Mouse (Mus musculus) limb, embryonic 11.5 days (tissue): ENCODE data around the gene Ap5s1. TPM values are rescaled to one million over a fixed set of nuclear protein-coding genes. Genes with fewer than 3 reads are reported as not detected.

Source experiments
- ATAC-seq: fragments of 200-750 bp; cut with Nextera tagmentation; 2 replicates; pipeline ENCODE4 v1.8.0; 2017; ENCODE audit warnings: low read depth; ENCODE audit not compliant: insufficient number of reproducible peaks, low FRiP score, low TSS enrichment
- DNase-seq: peaks from one replicate; pipeline ENCODE4 v3.0.0-alpha.2; 2015; ENCODE audit warnings: low spot score
- H3K27ac ChIP-seq: fragments of 300-500 bp; sonication (generic); replicated peaks from 2 replicates; pipeline ENCODE4 v1.5.1; 2014; ENCODE audit warnings: low read depth, mild to moderate bottlenecking, low read length
- H3K27me3 ChIP-seq: fragments of 300-500 bp; sonication (generic); 2 replicates; pipeline ENCODE4 v1.6.1; 2014; ENCODE audit warnings: mild to moderate bottlenecking, low read length, mixed read lengths; ENCODE audit not compliant: control insufficient read depth, insufficient read depth
- H3K36me3 ChIP-seq: fragments of 300-500 bp; sonication (generic); 2 replicates; pipeline ENCODE4 v1.6.1; 2014; ENCODE audit warnings: mild to moderate bottlenecking, low read length, moderate library complexity, mixed read lengths; ENCODE audit not compliant: control insufficient read depth, insufficient read depth
- H3K4me1 ChIP-seq: fragments of 300-500 bp; sonication (generic); 2 replicates; pipeline ENCODE4 v1.6.1; 2014; ENCODE audit warnings: low read length, mixed read lengths; ENCODE audit not compliant: control insufficient read depth, insufficient read depth
- H3K4me2 ChIP-seq: fragments of 300-500 bp; sonication (generic); 2 replicates; pipeline ENCODE4 v1.6.1; 2014; ENCODE audit warnings: low read depth, mild to moderate bottlenecking, moderate library complexity; ENCODE audit not compliant: severe bottlenecking
- H3K4me3 ChIP-seq: fragments of 300-500 bp; sonication (generic); 2 replicates; pipeline ENCODE4 v1.5.1; 2014; ENCODE audit warnings: low read depth, low read length
- H3K9ac ChIP-seq: fragments of 300-500 bp; sonication (generic); 2 replicates; pipeline ENCODE4 v1.6.1; 2014; ENCODE audit warnings: mild to moderate bottlenecking, low read length
- H3K9me3 ChIP-seq: fragments of 300-500 bp; sonication (generic); 2 replicates; pipeline ENCODE4 v1.6.1; 2016; ENCODE audit warnings: low read length; ENCODE audit not compliant: control insufficient read depth
- WGBS: fragments of 180-500 bp; shearing (Covaris S2); extraction: QIAGEN DNeasy Blood & Tissue Kit; methylation state at CpG from one replicate; pipeline ENCODE4 v1.1.7; 2014; 5-methylcytosine and 5-hydroxymethylcytosine counted together
- polyA plus RNA-seq: library from polyadenylated mRNA; unstranded; fragments of >200 nt; fragmentation: Nextera tagmentation; extraction: Ambion mirVana; gene quantifications from 2 replicates; pipeline ENCODE4 v1.2.1, GENCODE M21; 2014

The Ap5s1 gene
- polyA plus RNA-seq, 1 experiment from 2014 or later, result 25.3 TPM

- peak; percentile 100 for ATAC-seq
These were observed 26.6 kb downstream of the Ap5s1 start, which contains the start of gene Mavs for GRCm38 (mm10) chr2:131233307-131234126. Gene Mavs (plus strand): TSS chr2:131234063.

GRCm38 (mm10) chr2:131234127-131234650, 27.3 kb downstream of the Ap5s1 start:
- Histone ChIP-seq H3K9ac (peak overlapping the region; percentile 68), H3K27me3 (no peaks in the 10 kb centered on the region), H3K36me3 (no peaks in the 10 kb centered on the region), H3K9me3 (no peaks in the 10 kb centered on the region), H3K4me3 (peak overlapping the region; percentile 58), H3K27ac (0 out of 2 replicates have a peak overlapping the region, but pooled peaks have one; percentile 1), H3K4me2 (peak overlapping the region; percentile 62), H3K4me1 (peaks cover 2% of the 10 kb centered on the region)
- ATAC-seq (peak; percentile 13; the same call in 1 of the 2 replicates), DNase-seq (no peak)
- 15% methylated on average over 28 of the region's 28 CpGs for WGBS

More at GRCm38 (mm10) chr2:131233307-131234126, 26.6 kb downstream of the Ap5s1 start, which contains the start of gene Mavs:
- peak; percentile 96 for DNase-seq
- Histone ChIP-seq H3K36me3 (no peaks in the 10 kb centered on the region), H3K4me3 (peak within 1 kb of the TSS; percentile 58), H3K27me3 (no peaks in the 10 kb centered on the region), H3K4me2 (peak within 1 kb of the TSS; percentile 62), H3K4me1 (peaks cover 2% of the 10 kb centered on the region), H3K27ac (0 out of 2 replicates have a peak within 1 kb of the TSS, but pooled peaks have one; percentile 1), H3K9ac (peak within 1 kb of the TSS; percentile 68), H3K9me3 (no peaks in the 10 kb centered on the region)
- 12% methylated on average over 29 of the region's 29 CpGs for WGBS

GRCm38 (mm10) chr2:131234970-131235635, 28.2 kb downstream of the Ap5s1 start:
- DNase-seq (no peak), ATAC-seq (no peak)
- Histone ChIP-seq H3K36me3 (no peaks in the 10 kb centered on the region), H3K27ac (no peak overlapping the region), H3K27me3 (no peaks in the 10 kb centered on the region), H3K4me2 (peak overlapping the region; percentile 62; the same call in 1 of the 2 replicates), H3K9me3 (no peaks in the 10 kb centered on the region), H3K4me1 (peaks cover 2% of the 10 kb centered on the region), H3K4me3 (peak overlapping the region; percentile 58; the same call in 1 of the 2 replicates), H3K9ac (no peak overlapping the region)
- WGBS, result 74% methylated on average over 7 of the region's 7 CpGs

GRCm38 (mm10) chr2:131242180-131242579, 35.3 kb downstream of the Ap5s1 start:
- Histone ChIP-seq H3K4me1 (no peaks in the 10 kb centered on the region), H3K36me3 (peaks cover 22% of the 10 kb centered on the region), H3K27me3 (no peaks in the 10 kb centered on the region), H3K9me3 (no peaks in the 10 kb centered on the region), H3K27ac (no peak overlapping the region), H3K9ac (no peak overlapping the region), H3K4me3 (no peak overlapping the region), H3K4me2 (no peak overlapping the region)
- ATAC-seq (no peak), DNase-seq (no peak)

GRCm38 (mm10) chr2:131242929-131243328, 36.1 kb downstream of the Ap5s1 start:
- Histone ChIP-seq H3K36me3 (peaks cover 26% of the 10 kb centered on the region), H3K27me3 (no peaks in the 10 kb centered on the region), H3K4me2 (no peak overlapping the region), H3K9me3 (no peaks in the 10 kb centered on the region), H3K27ac (no peak overlapping the region), H3K4me1 (no peaks in the 10 kb centered on the region), H3K9ac (no peak overlapping the region), H3K4me3 (no peak overlapping the region)
- ATAC-seq (no peak), DNase-seq (no peak)
- WGBS, result 87% methylated on average over 7 of the region's 7 CpGs

GRCm38 (mm10) chr2:131253681-131254328, 46.9 kb downstream of the Ap5s1 start:
- no peaks in the 10 kb centered on the region for H3K9me3 ChIP-seq
- peaks cover 2% of the 10 kb centered on the region; the same call in 1 of the 2 replicates for H3K36me3 ChIP-seq
- H3K27me3 ChIP-seq, result no peaks in the 10 kb centered on the region
- ATAC-seq (peak; percentile 82), DNase-seq (peak; percentile 74)
- no peak overlapping the region for H3K4me2 ChIP-seq
- 0 out of 2 replicates have a peak overlapping the region, but pooled peaks have one; percentile 21 for H3K27ac ChIP-seq
- no peak overlapping the region for H3K9ac ChIP-seq
- WGBS, result 25% methylated on average over 7 of the region's 7 CpGs
- H3K4me3 ChIP-seq, result no peak overlapping the region
- H3K4me1 ChIP-seq, result peaks cover 7% of the 10 kb centered on the region

- peaks cover 2% of the 10 kb centered on the region; the same call in 1 of the 2 replicates for H3K36me3 ChIP-seq
- no peak overlapping the region for H3K4me2 ChIP-seq
- no peaks in the 10 kb centered on the region for H3K9me3 ChIP-seq
- 0 out of 2 replicates have a peak overlapping the region, but pooled peaks have one; percentile 21 for H3K27ac ChIP-seq
- no peak overlapping the region for H3K9ac ChIP-seq
- DNase-seq, result no peak
- H3K4me1 ChIP-seq, result peaks cover 7% of the 10 kb centered on the region
- 36% methylated on average over 2 of the region's 2 CpGs for WGBS
- no peak for ATAC-seq
- H3K27me3 ChIP-seq, result no peaks in the 10 kb centered on the region
- no peak overlapping the region for H3K4me3 ChIP-seq
These were observed 47.4 kb downstream of the Ap5s1 start for GRCm38 (mm10) chr2:131254329-131254713.

- Histone ChIP-seq H3K4me3 (no peak overlapping the region), H3K36me3 (peaks cover 1% of the 10 kb centered on the region; the same call in 1 of the 2 replicates), H3K4me2 (no peak overlapping the region), H3K9me3 (no peaks in the 10 kb centered on the region), H3K27me3 (no peaks in the 10 kb centered on the region), H3K4me1 (peaks cover 7% of the 10 kb centered on the region), H3K9ac (no peak overlapping the region), H3K27ac (no peak overlapping the region)
- DNase-seq (no peak), ATAC-seq (no peak)
- WGBS, result 65% methylated on average over 3 of the region's 3 CpGs
These were observed 48.9 kb downstream of the Ap5s1 start for GRCm38 (mm10) chr2:131255738-131256137.
